Mouse (Mus musculus): ENCODE measurements around the gene Hspb9. TPM values are rescaled to one million over a fixed set of nuclear protein-coding genes. Genes with fewer than 3 reads are reported as not detected.

Hspb9 gene
- total RNA-seq, 2 experiments from 2014 or later = not detected

DNA sequence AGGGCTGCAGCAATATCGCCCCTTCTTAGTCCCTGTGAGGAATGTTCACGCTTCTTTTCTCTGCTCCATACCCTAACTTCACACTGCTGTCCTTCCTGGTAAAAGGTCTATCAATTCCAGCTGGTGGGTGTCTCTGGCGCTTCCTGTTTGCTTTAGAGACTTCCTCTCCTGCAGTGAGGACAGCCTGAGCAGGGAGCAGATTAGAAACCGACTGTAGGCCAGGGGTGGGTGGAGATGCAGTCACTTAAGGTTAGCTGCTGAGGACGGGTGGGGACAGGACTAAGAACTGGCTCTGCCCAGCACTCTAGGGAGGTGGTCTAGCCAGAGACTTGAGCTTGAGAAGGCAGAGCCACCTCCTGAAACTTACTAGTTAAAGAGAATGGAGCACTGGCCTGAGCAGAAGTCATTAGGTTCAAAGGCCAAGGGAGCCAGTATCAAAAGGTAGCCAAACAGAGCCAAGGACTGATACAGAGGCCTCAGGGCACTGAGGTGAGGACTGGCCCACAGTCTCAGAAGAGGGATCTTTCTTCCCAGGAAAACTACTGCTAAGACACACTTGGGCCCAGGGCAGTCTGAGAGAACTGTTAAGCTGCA is 11.4 kb downstream of the Hspb9 start:
- intact Hi-C loops (cut with DNase I) = no loop called here
- DNase-seq (ENCODE audit: low spot score) = no peak

DNA sequence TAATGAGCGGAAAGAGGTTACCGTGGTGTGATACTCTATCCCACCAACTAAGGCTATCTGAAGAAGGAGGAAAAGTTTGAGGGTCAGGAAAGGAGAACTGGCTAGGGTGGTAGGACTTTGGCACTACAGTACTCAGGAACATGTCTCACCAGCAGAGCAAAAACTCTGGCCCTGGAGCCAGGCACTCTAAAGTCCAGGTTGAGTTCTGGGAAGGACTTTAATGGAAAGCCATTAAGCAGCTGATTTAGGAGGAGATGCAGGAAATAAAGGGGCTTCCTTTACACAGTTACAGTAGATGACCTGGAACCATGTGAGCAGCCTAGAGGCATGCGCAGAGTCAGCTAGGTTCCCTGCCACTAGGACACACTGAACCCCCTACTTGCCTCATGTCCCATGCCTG is 13.6 kb downstream of the Hspb9 start:
- DNase-seq (ENCODE audit: low spot score) = no peak
- intact Hi-C loops (cut with DNase I) = no loop called here

DNA sequence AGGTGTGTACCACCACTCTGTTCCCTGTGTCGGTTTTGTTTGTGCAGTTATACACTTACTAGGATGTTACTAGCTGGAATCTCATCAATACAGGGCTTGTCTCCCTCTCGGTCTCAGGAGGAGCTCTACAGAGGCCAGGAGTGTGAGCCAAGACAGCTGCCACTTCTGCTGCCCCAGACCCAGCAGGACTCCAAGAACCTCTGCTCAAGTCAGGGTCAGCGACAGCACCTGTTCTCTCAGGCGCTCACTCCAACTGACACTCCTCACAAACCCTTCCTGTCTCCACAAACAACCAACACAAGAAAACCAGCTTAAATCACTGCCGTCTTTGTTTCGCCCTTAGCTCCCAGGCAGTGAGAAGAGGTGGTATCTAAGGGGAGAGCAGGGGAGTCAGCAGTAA is 15.0 kb downstream of the Hspb9 start:
- no peak for DNase-seq (ENCODE audit: low spot score)
- intact Hi-C loops (cut with DNase I) = no loop called here

DNA sequence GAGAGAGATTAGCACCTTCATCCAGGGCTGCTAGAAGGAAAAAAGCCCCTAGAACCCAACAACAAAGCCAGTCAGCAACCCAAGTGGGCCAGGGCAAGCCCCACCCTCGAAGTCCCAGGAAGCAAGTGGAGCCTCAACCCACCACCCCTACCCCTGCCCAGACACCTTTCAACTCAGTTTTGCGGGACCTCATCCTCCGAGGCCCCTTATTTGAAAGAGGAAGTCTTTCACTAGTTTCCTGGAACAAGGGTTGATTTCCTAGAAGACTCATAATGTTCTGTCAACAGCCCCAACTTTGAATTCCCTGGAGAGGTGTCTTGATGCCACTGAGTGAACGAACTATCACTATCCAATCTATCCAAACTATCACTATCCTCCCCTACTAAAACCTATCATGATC is 16.3 kb downstream of the Hspb9 start:
- no peak for DNase-seq (ENCODE audit: low spot score)
- intact Hi-C loops (cut with DNase I) = no loop called here

DNA sequence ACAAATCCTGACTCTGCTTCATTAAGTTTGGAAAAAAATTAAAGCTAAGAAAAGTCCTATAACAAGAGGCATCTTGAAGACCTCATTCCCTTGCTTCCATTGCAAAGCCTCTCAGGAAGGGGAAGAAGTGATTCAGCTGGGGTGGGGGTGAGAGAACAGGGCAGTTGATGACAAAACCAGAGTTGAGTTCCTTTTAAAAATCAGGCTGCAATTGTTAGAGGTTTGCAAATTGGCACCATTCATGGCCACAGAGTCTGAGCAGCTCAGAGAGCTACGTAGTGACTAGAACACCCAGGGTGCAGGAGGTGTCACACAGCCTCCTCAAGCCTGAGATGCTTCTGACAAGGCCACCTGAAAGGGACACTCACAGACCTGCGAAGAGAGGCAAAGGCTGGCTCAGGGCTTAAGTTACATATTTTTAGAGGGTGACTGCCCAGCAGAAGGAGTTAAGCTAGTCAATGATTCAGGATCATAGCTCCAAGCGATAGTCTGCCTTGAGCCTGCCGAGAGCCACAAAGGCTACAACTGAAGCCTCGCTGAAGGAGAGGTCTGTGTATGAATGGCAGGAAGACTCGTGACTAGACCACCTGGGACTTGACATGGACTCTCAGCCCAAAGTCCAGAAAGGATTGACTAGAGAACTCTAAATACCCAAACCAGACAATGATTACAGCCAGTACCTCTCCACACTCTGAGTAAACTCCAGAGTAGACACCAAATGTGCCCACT is 17.0 kb downstream of the Hspb9 start:
- DNase-seq (ENCODE audit: low spot score) = no peak
- intact Hi-C loops (cut with DNase I) = no loop called here

DNA sequence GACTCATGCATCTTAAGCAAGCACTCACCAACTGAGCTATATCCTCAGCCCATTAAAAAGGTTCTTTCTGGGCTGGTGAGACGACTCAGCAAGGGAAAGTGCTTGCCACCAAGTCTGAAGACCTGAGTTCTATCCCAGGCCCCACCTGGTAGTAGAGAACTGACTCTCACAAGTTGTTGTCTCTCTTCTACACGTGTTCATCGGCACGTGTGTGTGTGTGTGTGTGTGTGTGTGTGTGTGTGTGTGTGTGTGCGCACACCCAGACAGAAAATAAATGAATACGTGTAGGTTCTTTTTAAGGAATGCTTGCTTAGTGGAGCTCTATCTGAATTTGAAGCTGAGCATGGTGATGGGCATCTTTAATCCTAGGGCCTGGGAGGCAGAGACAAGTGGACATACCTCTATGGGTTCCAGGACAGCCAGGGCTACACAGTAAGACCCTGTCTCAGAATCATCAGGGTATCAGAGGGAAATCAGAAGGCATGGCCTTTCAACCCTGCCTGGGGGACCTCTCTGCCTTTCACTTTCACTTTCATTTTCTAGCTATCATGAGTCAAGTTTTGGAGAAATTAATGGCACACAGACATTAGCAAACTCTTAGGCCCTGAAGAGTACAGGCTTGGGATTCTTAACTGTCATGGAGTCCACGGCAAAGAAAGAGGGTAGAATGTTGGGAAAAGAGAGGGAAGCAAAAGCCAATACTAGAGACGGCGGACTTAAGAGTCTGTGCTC is 21.6 kb downstream of the Hspb9 start:
- DNase-seq (ENCODE audit: low spot score) = no peak
- intact Hi-C loops (cut with DNase I) = no loop called here

DNA sequence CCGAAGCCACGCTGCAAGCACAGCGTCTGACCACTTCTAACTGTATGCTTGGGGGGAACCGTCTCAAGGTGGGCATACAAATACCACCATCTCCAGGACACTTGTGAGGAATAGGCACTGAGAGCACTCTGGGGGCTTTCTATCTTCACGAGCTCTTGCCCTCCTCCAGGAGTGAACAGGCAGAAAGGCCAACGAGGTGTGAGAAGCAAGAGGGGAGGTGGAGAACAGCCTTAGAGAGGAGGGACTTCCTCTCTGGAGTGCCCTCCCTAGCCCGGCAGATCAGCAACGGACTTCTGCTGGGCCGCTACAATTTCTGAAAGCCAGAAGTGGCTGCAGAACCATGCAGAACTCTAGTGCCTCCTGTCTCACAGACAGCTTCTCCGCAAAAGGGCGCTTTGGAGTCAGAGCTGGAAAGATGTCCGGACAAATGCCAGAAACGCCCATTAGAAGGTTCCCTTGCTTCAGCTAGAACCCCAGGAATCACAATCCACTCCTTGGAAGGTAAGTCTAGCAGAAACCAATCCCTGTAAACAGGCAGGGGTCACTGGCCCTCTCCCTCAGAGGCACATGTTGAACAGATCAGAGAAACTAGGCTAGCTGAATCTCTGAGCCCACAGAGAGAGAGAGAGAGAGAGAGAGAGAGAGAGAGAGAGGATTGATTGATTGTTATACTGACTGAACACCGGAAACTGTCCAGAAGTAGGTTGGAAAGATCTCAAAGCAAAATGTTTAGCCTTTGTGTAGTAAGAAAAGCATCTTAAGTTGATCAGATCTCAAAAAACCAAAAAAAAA is 22.5 kb downstream of the Hspb9 start:
- DNase-seq (ENCODE audit: low spot score) = no peak
- intact Hi-C loops (cut with DNase I) = loop anchor here (2.0 kb wide), 1 partner anchor 19 kb away; no protein-coding TSS in a partner anchor

DNA sequence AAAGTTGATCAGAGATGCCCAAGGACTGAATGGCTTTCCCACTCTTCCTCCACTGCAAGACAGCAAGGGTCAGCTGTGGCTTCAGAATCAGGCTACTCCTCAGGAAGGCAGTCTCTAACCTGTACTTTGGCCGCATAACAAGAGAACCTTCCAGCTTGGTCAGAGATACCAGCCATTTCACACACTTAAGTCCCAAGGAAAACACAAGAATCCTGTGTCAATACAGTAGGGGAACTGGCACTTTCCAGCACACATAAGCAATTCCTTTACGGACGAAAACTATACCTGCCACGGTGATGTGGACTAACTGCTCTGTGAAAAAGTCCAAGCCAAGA is 23.1 kb downstream of the Hspb9 start:
- intact Hi-C loops (cut with DNase I) = loop anchor here (2.0 kb wide), 1 partner anchor 20 kb away; no protein-coding TSS in a partner anchor
- no peak for DNase-seq (ENCODE audit: low spot score)

DNA sequence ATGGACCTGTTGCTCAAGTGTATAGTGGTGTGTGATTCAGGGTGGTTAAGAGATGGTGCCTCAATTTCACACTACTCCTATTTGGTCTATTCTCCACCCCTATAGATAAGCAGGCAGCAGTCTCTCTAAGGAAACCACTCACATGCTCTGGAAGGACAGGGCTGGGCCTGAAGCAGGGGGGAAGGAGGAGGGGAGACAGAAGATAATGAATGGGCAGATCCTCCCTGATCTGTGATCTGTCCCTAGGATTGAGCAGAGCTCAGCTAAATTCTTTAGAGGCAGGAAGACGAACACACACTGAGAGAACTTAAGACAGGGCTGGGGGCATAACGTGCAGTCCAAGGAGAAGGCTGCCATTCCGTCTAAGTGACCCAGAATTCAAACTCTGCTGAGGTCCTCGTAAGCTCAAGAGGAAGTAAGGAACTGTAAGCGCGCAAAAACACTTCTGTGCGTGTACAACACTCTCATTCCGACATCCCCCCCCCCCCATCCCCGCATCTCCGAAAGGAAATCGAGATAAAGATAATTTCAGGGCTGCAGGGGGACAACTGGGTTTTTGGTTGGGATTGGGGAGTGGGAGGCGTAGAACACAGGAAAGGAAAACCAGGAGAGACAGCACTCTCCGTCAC is 23.6 kb downstream of the Hspb9 start:
- DNase-seq (ENCODE audit: low spot score) = no peak
- intact Hi-C loops (cut with DNase I) = loop anchor here (2.0 kb wide), 1 partner anchor 20 kb away; no protein-coding TSS in a partner anchor

DNA sequence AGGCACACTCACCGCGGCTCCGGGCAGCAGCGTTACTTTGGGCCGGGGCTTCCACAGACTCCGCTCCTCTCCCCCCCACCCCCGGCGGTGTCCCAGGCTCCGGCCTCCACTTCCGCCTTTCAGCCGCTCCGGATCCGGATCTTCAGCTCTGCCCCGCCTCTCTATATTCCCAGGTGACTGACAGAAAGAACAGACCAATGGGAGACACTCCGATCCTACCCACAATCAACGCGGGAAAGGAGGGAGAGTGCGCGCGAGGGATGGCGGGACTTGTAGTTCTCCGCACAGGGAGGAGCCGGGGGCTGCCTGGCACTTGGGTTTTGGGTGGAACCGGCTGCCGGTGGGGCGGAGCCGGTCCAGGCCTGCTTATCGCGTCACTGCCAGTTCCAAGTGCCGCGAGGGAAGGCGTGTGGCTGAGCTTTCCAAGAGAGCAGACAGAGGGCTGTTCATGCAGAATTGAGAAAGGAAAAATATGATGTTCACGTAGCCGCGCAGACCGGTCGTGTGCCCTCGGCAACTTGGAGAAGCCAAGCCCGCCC is 24.5 kb downstream of the Hspb9 start, which contains the start of gene Rab5c:
Gene Rab5c (minus strand): TSS at position 150 of the 539 bp plus-strand sequence.
- intact Hi-C loops (cut with DNase I) = no loop called here
- peak; percentile 99 for DNase-seq (ENCODE audit: low spot score)

DNA sequence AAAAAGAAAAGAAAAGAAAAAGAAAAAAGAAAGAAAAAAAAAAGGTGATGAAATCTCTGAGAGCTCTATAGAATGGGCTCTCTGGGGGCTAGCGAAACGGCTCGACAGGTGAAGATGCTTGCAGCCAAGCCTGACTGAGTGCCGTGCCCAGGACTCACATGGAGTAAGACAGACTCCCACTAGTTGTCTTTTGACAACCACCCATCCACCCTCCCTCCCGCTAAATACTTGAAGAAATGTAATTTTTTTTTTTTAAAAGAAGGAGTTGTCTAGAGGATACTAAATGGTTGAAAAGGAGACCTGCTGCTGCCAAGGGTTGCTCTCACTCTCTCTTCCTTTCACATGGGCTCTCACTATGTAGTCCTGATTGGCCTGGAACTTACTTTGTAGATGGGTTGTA is 25.1 kb downstream of the Hspb9 start:
- no peak for DNase-seq (ENCODE audit: low spot score)
- intact Hi-C loops (cut with DNase I) = no loop called here

DNA sequence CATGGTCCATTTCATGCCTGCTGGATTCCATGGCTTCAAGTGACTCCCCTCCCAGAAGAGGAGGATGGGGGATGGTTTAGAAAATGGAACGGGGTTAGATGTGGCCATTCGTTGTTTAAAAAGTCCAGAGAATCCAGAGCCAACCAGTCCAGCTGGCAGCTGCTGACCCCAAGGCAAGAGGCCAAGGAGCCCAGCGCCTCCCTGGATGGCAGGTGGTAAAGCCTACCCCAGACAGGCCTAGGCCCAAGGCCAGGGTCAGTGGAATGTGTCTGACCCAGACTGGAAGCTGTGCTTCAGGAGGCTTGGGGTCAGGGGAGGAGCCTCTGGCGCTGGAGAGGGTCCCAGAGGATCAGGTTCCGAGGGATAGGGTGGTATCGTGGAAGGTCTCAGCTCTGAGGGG is 27.7 kb downstream of the Hspb9 start:
- intact Hi-C loops (cut with DNase I) = loop anchor here (10.0 kb wide), 1 partner anchor 323 kb away; no protein-coding TSS in a partner anchor

DNA sequence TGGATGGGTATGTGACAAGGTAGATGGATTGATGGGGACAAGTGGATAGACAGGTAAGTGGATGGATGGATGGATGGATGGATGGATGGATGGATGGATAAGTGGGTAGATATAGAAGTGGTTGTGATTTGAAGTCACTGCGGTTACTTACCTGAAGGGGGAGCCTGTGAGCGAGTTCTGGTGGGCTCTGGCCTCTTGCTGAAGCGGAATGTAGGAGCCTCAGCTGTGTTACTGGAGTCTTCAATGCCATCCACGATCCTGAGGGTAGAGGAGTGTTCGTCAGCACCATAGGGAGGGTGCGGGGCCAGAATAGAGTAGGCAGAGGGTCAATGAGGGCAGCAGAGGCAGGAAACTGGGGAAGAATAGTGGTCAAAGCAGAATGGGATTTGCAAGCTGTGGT is 31.4 kb downstream of the Hspb9 start:
- no peak for DNase-seq (ENCODE audit: low spot score)
- intact Hi-C loops (cut with DNase I) = loop anchor here (10.0 kb wide), 1 partner anchor 320 kb away; no protein-coding TSS in a partner anchor

More for the DNA sequence above, 27.7 kb downstream of the Hspb9 start:
- DNase-seq (ENCODE audit: low spot score) = no peak

DNA sequence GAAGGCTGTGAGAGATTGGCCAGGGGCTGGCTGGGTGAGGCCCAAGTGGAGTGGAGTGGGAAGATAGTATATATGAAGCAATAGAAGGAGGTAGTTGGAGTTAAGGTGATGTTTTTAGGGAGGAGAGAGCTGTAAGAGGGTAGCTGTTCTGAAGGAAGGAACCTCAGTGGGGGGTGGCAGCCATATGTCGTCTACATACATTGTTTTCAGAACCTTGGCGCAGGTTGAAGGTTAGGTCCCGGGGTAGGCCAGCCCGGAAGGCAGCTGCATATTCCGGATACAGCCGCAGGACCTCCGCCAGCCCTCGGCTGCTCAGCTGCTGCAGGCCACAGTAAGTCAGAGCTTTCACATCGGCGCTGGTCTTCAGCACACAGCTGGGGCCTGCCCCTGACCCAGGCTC is 32.9 kb downstream of the Hspb9 start:
- intact Hi-C loops (cut with DNase I) = loop anchor here (2.0 to 10.0 kb wide), 2 partner anchors 16 to 318 kb away; partner anchors contain the start of gene Hcrt
- DNase-seq (ENCODE audit: low spot score) = no peak

DNA sequence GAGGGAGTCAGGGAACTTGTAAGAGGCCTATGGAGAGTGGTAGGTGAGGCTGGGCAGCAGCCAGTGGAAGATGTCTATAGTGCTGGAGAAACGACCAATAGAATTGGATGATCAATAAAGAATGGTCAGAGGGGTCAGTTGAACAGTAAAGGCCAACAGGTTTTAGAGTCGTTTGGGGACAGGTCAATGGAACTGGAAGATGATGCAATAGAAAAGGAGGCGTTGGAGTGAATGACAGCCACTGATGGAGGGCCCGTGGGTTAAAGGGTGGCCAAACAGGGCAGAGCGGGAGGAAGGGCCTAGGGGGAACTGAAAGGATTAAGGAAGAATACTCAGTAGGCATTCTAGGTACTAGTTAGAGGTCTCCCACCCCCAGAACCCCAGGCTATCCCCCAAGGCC is 33.5 kb downstream of the Hspb9 start:
- DNase-seq (ENCODE audit: low spot score) = no peak

DNA sequence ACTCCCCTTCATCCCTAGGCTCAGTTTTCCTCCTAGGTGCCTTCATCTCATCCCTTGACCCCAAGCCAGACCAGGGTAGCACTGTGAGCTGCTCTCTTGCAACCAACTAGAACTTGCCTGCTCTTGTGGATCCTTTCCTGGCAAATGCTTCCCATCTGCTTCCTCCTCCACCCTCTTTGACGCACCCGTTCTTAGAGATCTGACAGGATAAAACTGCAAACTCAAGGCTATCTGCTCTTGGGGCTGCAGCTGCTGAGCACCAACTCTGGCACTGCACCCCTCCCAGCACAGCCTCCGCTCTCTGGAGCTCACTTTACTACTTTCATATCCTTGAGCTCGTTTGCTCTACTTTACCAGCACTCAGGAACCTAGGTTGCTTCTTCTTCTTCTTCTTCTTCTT is 35.0 kb downstream of the Hspb9 start:
- intact Hi-C loops (cut with DNase I) = loop anchor here (10.0 kb wide), 1 partner anchor 316 kb away; no protein-coding TSS in a partner anchor
- no peak for DNase-seq (ENCODE audit: low spot score)

More for the DNA sequence above, 33.5 kb downstream of the Hspb9 start:
- intact Hi-C loops (cut with DNase I) = loop anchor here (2.0 to 10.0 kb wide), 2 partner anchors 16 to 318 kb away; partner anchors contain the start of gene Hcrt

DNA sequence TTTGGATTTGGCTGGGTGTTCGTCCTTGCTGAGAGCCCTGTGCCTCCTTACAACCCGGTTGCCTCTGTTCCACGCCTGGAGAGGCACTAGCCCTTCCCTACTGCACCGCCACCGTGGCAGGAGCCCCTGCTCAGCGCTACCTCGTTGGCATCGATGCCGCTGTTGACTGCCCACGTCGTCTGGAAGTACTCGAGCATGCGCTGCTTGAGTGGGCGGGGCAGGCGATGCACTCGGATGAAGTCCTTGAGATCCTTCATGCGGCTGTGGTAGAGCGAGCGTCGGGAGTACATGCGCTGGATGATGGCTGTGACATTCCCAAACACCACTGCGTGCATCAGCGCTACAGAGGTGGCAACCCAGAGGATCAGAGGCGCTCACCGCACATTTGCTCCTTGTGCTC is 35.8 kb downstream of the Hspb9 start:
- intact Hi-C loops (cut with DNase I) = loop anchor here (10.0 kb wide), 1 partner anchor 315 kb away; no protein-coding TSS in a partner anchor
- no peak for DNase-seq (ENCODE audit: low spot score)

DNA sequence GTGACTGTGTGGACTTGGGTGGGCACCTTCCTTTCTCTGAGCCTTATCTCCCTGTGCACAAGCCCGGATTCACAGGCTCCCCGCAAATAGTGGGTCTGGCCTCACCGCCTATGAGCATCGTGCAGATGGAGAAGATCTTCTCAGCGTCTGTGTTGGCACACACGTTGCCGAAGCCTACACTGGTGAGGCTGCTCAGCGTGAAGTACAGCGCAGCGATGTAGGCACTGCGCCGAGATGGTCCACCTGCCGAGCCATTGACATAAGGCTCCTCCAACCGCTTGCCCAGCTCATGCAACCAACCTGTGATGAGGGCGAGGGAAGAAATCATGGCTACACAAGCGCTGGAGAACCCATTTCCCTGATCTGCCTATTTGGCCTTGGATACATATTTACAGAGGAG is 36.5 kb downstream of the Hspb9 start:
- DNase-seq (ENCODE audit: low spot score) = no peak
- intact Hi-C loops (cut with DNase I) = no loop called here

DNA sequence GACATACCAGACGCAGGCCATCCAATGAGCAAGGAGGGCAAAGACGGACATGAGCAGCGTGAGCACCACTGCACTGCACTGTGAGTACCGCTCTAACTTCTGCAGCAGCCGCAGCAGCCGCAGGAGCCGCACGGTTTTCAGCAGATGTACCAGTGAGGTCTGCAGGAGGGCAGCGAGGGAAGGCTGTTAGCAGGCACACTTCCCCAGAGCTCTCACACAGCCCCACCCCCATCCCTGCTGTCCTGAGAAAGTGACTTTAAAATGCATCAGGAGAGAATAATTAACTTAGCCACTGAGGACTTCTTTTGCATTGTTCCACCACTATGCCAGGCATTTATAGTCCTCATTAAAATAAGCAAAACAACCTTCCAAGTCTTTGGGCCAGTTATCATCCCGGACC is 38.6 kb downstream of the Hspb9 start:
- intact Hi-C loops (cut with DNase I) = no loop called here
- DNase-seq (ENCODE audit: low spot score) = no peak

All from heart, postnatal 25 days (tissue).